Mouse (Mus musculus) stomach, postnatal 0 days (tissue): ENCODE data around the gene Tmem129. TPM values are rescaled to one million over a fixed set of nuclear protein-coding genes. Genes with fewer than 3 reads are reported as not detected.

ENCODE experiments used
- ATAC-seq: fragments of 200-750 bp; cut with Nextera tagmentation; 2 replicates; pipeline ENCODE4 v1.8.0; 2017; ENCODE audit not compliant: low FRiP score, low TSS enrichment
- DNase-seq: peaks from one replicate; pipeline ENCODE4 v3.0.0-alpha.2; 2016; ENCODE audit warnings: low spot score
- H3K27ac ChIP-seq: fragments of 300-500 bp; sonication (generic); replicated peaks from 2 replicates; pipeline ENCODE4 v1.5.1; 2014; ENCODE audit warnings: mild to moderate bottlenecking, control low read depth
- H3K27me3 ChIP-seq: fragments of 300-500 bp; sonication (generic); 2 replicates; pipeline ENCODE4 v1.6.1; 2014; ENCODE audit warnings: low read length; ENCODE audit not compliant: control insufficient read depth, insufficient read depth
- H3K36me3 ChIP-seq: fragments of 300-500 bp; sonication (generic); 2 replicates; pipeline ENCODE4 v1.6.1; 2014; ENCODE audit warnings: low read length, mixed read lengths; ENCODE audit not compliant: control insufficient read depth, insufficient read depth
- H3K4me1 ChIP-seq: fragments of 300-500 bp; sonication (generic); replicated peaks from 2 replicates; pipeline ENCODE4 v1.6.1; 2014; ENCODE audit warnings: antibody characterized with exemption; ENCODE audit not compliant: control insufficient read depth, insufficient read depth
- H3K4me2 ChIP-seq: fragments of 300-500 bp; sonication (generic); replicated peaks from 2 replicates; pipeline ENCODE4 v1.6.1; 2014; ENCODE audit warnings: low read depth, mild to moderate bottlenecking, control low read depth, moderate library complexity
- H3K4me3 ChIP-seq: fragments of 300-500 bp; sonication (generic); 2 replicates; pipeline ENCODE4 v1.5.1; 2014; ENCODE audit warnings: low read depth, low read length, control low read depth
- H3K9ac ChIP-seq: fragments of 300-500 bp; sonication (generic); 2 replicates; pipeline ENCODE4 v1.6.1; 2014; ENCODE audit warnings: mild to moderate bottlenecking, low read length, control low read depth, mixed read lengths
- H3K9me3 ChIP-seq: fragments of 300-500 bp; sonication (generic); 2 replicates; pipeline ENCODE4 v1.6.1; 2016; ENCODE audit warnings: low read length; ENCODE audit not compliant: control insufficient read depth
- CTCF ChIP-seq: IDR thresholded peaks from 2 replicates; pipeline ENCODE4 v1.5.1; 2016; ENCODE audit warnings: antibody characterized with exemption, low read depth, mild to moderate bottlenecking, moderate library complexity
- EP300 ChIP-seq: optimal IDR thresholded peaks from 2 replicates; pipeline ENCODE3; 2016; ENCODE audit warnings: antibody characterized with exemption
- WGBS: fragments of 180-500 bp; shearing (Covaris S2); extraction: QIAGEN DNeasy Blood & Tissue Kit; methylation state at CpG from one replicate; pipeline ENCODE4 v1.1.7; 2014; 5-methylcytosine and 5-hydroxymethylcytosine counted together
- polyA plus RNA-seq: library from polyadenylated mRNA; unstranded; fragments of >200 nt; fragmentation: Nextera tagmentation; extraction: Ambion mirVana; gene quantifications from 2 replicates; pipeline ENCODE4 v1.2.1, GENCODE M21; 2015

Gene Tmem129
- polyA plus RNA-seq, 1 experiment from 2014 or later = 16.7 TPM

GRCm38 (mm10) chr5:33703999-33704398 lies 45.8 kb upstream of the Tmem129 start:
- DNase-seq (no peak), ATAC-seq (no peak)
- no peaks in the 10 kb centered on the region for H3K9me3 ChIP-seq
- peaks cover 5% of the 10 kb centered on the region for H3K4me1 ChIP-seq
- no peaks in the 10 kb centered on the region for H3K36me3 ChIP-seq
- no peak overlapping the region for H3K9ac ChIP-seq
- H3K4me2 ChIP-seq = no peak overlapping the region
- 53% methylated on average over 8 of the region's 8 CpGs for WGBS
- no peak overlapping the region for H3K4me3 ChIP-seq
- no peak for TF ChIP-seq CTCF
- no peak for TF ChIP-seq EP300
- H3K27me3 ChIP-seq = no peaks in the 10 kb centered on the region
- H3K27ac ChIP-seq = no peak overlapping the region

DNA sequence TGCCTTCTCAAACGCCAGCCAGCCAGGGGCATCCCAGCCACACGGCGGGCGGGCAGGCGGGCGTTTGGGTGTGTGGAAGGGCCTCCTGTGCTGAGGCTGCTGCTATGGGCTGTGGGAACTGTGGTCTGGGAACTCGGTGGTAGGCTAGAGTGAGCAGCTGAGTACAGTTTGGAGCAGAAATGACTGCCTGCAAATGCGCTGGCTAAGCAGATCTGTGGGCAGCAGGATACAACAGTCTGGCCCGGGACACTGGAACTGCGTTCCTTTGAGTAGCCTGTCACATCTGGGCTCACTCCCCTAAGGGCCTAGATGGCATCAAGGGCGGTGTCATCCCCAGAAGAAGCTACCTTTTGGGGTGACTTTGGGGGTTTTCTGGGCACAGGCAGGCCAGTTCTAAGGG lies 43.6 kb upstream of the Tmem129 start:
- H3K4me3 ChIP-seq = no peak overlapping the region
- H3K27me3 ChIP-seq = no peaks in the 10 kb centered on the region
- 75% methylated on average over 11 of the region's 11 CpGs for WGBS
- no peak overlapping the region for H3K9ac ChIP-seq
- no peaks in the 10 kb centered on the region for H3K9me3 ChIP-seq
- ATAC-seq = no peak
- no peak for DNase-seq
- TF ChIP-seq CTCF (no peak), EP300 (no peak)
- no peaks in the 10 kb centered on the region for H3K36me3 ChIP-seq
- no peak overlapping the region for H3K4me2 ChIP-seq
- H3K27ac ChIP-seq = no peak overlapping the region
- peaks cover 13% of the 10 kb centered on the region for H3K4me1 ChIP-seq

DNA sequence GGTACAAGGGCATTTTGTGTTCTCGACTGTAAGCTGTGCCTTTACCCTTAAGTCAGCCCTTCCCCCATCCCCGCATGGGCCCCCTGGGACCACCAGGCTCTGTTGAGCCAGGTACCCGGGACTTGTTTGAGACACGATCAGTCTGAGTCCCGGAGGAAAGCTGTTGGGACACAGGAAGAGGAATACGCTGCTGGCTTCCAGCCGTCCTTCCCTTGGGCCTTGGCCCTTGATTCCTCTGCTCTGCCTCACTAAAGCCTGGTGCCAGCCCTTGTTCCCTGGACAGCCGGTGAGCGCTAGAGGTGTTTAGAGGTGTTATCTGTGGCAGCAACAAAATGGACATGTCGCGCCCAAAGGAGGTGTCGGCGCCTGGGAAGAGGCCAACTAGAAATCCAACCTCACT lies 41.8 kb upstream of the Tmem129 start:
- no peak overlapping the region for H3K27ac ChIP-seq
- ATAC-seq (no peak), DNase-seq (no peak)
- H3K4me2 ChIP-seq = no peak overlapping the region
- 36% methylated on average over 13 of the region's 13 CpGs for WGBS
- no peaks in the 10 kb centered on the region for H3K27me3 ChIP-seq
- no peak overlapping the region for H3K9ac ChIP-seq
- TF ChIP-seq EP300 (no peak), CTCF (no peak)
- peaks cover 16% of the 10 kb centered on the region for H3K4me1 ChIP-seq
- H3K4me3 ChIP-seq = no peak overlapping the region
- H3K36me3 ChIP-seq = no peaks in the 10 kb centered on the region
- H3K9me3 ChIP-seq = no peaks in the 10 kb centered on the region

GRCm38 (mm10) chr5:33698669-33699068 lies 40.5 kb upstream of the Tmem129 start:
- ATAC-seq (no peak), DNase-seq (no peak)
- H3K4me3 ChIP-seq = no peak overlapping the region
- no peak overlapping the region for H3K27ac ChIP-seq
- peaks cover 18% of the 10 kb centered on the region for H3K4me1 ChIP-seq
- H3K27me3 ChIP-seq = no peaks in the 10 kb centered on the region
- no peak overlapping the region for H3K4me2 ChIP-seq
- no peaks in the 10 kb centered on the region for H3K9me3 ChIP-seq
- no peaks in the 10 kb centered on the region for H3K36me3 ChIP-seq
- H3K9ac ChIP-seq = no peak overlapping the region
- TF ChIP-seq EP300 = no peak
- no peak for TF ChIP-seq CTCF
- 85% methylated on average over 5 of the region's 5 CpGs for WGBS

DNA sequence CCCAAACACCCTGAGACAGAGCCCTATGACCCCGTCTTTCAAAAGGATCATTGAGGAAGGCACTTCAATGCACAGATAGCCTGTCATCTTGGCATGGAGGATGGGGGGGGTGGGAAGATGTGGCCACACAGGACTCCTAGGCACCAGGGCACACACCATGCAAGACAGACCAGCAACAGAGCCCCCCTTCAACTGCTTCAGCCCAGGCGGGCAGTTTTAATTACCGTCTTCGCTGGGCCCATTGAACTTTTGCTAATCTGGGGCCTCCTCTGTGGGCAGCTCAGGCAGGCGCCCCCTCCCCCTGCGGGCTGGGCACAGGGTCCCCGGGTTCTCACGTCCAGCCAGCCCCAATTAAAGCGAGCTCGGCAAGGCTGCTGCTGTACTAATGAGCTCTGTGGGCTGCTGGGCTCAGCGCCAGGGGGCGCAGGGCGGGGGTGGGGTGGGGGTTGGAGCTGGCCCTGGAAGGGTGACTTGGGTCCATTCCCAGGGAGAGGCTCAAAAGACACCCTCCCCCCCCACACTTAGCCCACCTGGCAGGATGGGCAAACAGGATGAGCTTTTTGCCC lies 39.8 kb upstream of the Tmem129 start:
- Histone ChIP-seq H3K4me3 (no peak overlapping the region), H3K9me3 (no peaks in the 10 kb centered on the region), H3K4me2 (no peak overlapping the region), H3K9ac (0 out of 2 replicates have a peak overlapping the region, but pooled peaks have one; percentile 23), H3K4me1 (peaks cover 18% of the 10 kb centered on the region), H3K27ac (peak overlapping the region; percentile 91; the same call in 1 of the 2 replicates), H3K27me3 (no peaks in the 10 kb centered on the region), H3K36me3 (no peaks in the 10 kb centered on the region)
- ATAC-seq = no peak
- TF ChIP-seq EP300 = no peak
- no peak for TF ChIP-seq CTCF
- no peak for DNase-seq
- WGBS = 30% methylated on average over 13 of the region's 13 CpGs

GRCm38 (mm10) chr5:33697534-33697933 lies 39.3 kb upstream of the Tmem129 start:
- Histone ChIP-seq H3K9me3 (no peaks in the 10 kb centered on the region), H3K27me3 (no peaks in the 10 kb centered on the region), H3K27ac (peak overlapping the region; percentile 91), H3K36me3 (no peaks in the 10 kb centered on the region), H3K4me1 (peaks cover 18% of the 10 kb centered on the region), H3K4me2 (no peak overlapping the region), H3K9ac (no peak overlapping the region), H3K4me3 (no peak overlapping the region)
- DNase-seq (no peak), ATAC-seq (no peak)
- 67% methylated on average over 1 of the region's 1 CpGs for WGBS
- no peak for TF ChIP-seq CTCF
- no peak for TF ChIP-seq EP300
